Mouse (Mus musculus): ENCODE measurements around the gene Tnfrsf23.
"Not testable (repeated sequence)": the region's sequence is repeated elsewhere in the genome, so short reads cannot be mapped to it uniquely, and the experiment has no call there.

The Tnfrsf23 gene

GRCm38 (mm10) chr7:143686191-143686590 lies 519 bp upstream of the Tnfrsf23 start:
- in situ Hi-C loops (cut with MboI, MseI), result loop anchor here (10.0 kb wide), 1 partner anchor 61 kb away; the partner anchor contains the start of gene Tnfrsf26

- in situ Hi-C loops (cut with MboI, MseI), result loop anchor here (10.0 kb wide), 1 partner anchor 60 kb away; the partner anchor contains the start of gene Tnfrsf26
These were observed 1.1 kb downstream of the Tnfrsf23 start for GRCm38 (mm10) chr7:143684569-143684968.

GRCm38 (mm10) chr7:143681566-143681965 lies 4.1 kb downstream of the Tnfrsf23 start:
- in situ Hi-C loops (cut with MboI, MseI), result loop anchor here (10.0 kb wide), 1 partner anchor 57 kb away; the partner anchor contains the start of gene Tnfrsf26

- in situ Hi-C loops (cut with MboI, MseI), result loop anchor here (10.0 kb wide), 1 partner anchor 56 kb away; the partner anchor contains the start of gene Tnfrsf26
These were observed 4.8 kb downstream of the Tnfrsf23 start for GRCm38 (mm10) chr7:143680836-143681235.

- in situ Hi-C loops (cut with MboI, MseI), result loop anchor here (10.0 kb wide), 1 partner anchor 55 kb away; the partner anchor contains the start of gene Tnfrsf26
These were observed 6.0 kb downstream of the Tnfrsf23 start for GRCm38 (mm10) chr7:143679650-143680049.

GRCm38 (mm10) chr7:143666427-143667311 lies 19.0 kb downstream of the Tnfrsf23 start:
- in situ Hi-C loops (cut with MboI, MseI), result no loop called here

- in situ Hi-C loops (cut with MboI, MseI), result no loop called here
These were observed 22.2 kb downstream of the Tnfrsf23 start for GRCm38 (mm10) chr7:143663470-143663869.

GRCm38 (mm10) chr7:143660797-143661196 lies 24.9 kb downstream of the Tnfrsf23 start:
- in situ Hi-C loops (cut with MboI, MseI), result no loop called here

GRCm38 (mm10) chr7:143649769-143650346 lies 35.8 kb downstream of the Tnfrsf23 start:
- in situ Hi-C loops (cut with MboI, MseI), result not testable (repeated sequence)

GRCm38 (mm10) chr7:143649034-143649768 lies 36.5 kb downstream of the Tnfrsf23 start, which contains the start of gene Tnfrsf22:
Gene Tnfrsf22, minus strand, starts transcription at chr7:143649661.
- in situ Hi-C loops (cut with MboI, MseI), result no loop called here

- in situ Hi-C loops (cut with MboI, MseI), result not testable (repeated sequence)
These were observed 41.7 kb downstream of the Tnfrsf23 start for GRCm38 (mm10) chr7:143643949-143644348.

- in situ Hi-C loops (cut with MboI, MseI), result no loop called here
These were observed 49.0 kb downstream of the Tnfrsf23 start for GRCm38 (mm10) chr7:143636674-143637073.

- in situ Hi-C loops (cut with MboI, MseI), result no loop called here
These were observed 54.2 kb downstream of the Tnfrsf23 start for GRCm38 (mm10) chr7:143631503-143631902.

GRCm38 (mm10) chr7:143629501-143629900 lies 56.2 kb downstream of the Tnfrsf23 start:
- in situ Hi-C loops (cut with MboI, MseI), result loop anchor here (10.0 kb wide), 1 partner anchor 55 kb away; the partner anchor contains the start of gene Tnfrsf23

- in situ Hi-C loops (cut with MboI, MseI), result loop anchor here (10.0 kb wide), 1 partner anchor 56 kb away; the partner anchor contains the start of gene Tnfrsf23
These were observed 57.1 kb downstream of the Tnfrsf23 start, which contains the start of gene Tnfrsf26 for GRCm38 (mm10) chr7:143628540-143628939. Gene Tnfrsf26, minus strand, starts transcription at chr7:143628722.

- in situ Hi-C loops (cut with MboI, MseI), result loop anchor here (10.0 kb wide), 1 partner anchor 57 kb away; the partner anchor contains the start of gene Tnfrsf23
These were observed 58.0 kb downstream of the Tnfrsf23 start for GRCm38 (mm10) chr7:143627555-143628286.

- in situ Hi-C loops (cut with MboI, MseI), result loop anchor here (10.0 kb wide), 1 partner anchor 59 kb away; the partner anchor contains the start of gene Tnfrsf23
These were observed 59.5 kb downstream of the Tnfrsf23 start for GRCm38 (mm10) chr7:143626178-143626577.

GRCm38 (mm10) chr7:143625151-143625550 lies 60.5 kb downstream of the Tnfrsf23 start:
- in situ Hi-C loops (cut with MboI, MseI), result loop anchor here (10.0 kb wide), 1 partner anchor 60 kb away; the partner anchor contains the start of gene Tnfrsf23

GRCm38 (mm10) chr7:143624561-143624960 lies 61.1 kb downstream of the Tnfrsf23 start:
- in situ Hi-C loops (cut with MboI, MseI), result loop anchor here (10.0 kb wide), 1 partner anchor 60 kb away; the partner anchor contains the start of gene Tnfrsf23

GRCm38 (mm10) chr7:143620951-143621350 lies 64.7 kb downstream of the Tnfrsf23 start:
- in situ Hi-C loops (cut with MboI, MseI), result loop anchor here (10.0 kb wide), 1 partner anchor 64 kb away; the partner anchor contains the start of gene Tnfrsf23
